Mouse (Mus musculus) lung, embryonic 14.5 days (tissue): ENCODE results near the gene Cxcl17. TPM values are rescaled to one million over a fixed set of nuclear protein-coding genes. Genes with fewer than 3 reads are reported as not detected.
A peak's percentile ranks its signal among the peaks of the same experiment; 100 is the strongest.

ENCODE experiments used
- ATAC-seq: fragments of 200-750 bp; cut with Nextera tagmentation; 2 replicates; pipeline ENCODE4 v1.8.0; 2017; ENCODE audit warnings: mild to moderate bottlenecking, moderate TSS enrichment, moderate library complexity; ENCODE audit not compliant: insufficient read depth
- DNase-seq: peaks from one replicate; pipeline ENCODE4 v3.0.0-alpha.2; 2015
- H3K27ac ChIP-seq: fragments of 300-500 bp; sonication (generic); 2 replicates; pipeline ENCODE4 v1.5.1; 2014; ENCODE audit warnings: low read depth, mild to moderate bottlenecking, moderate library complexity
- H3K27me3 ChIP-seq: fragments of 300-500 bp; sonication (generic); 2 replicates; pipeline ENCODE4 v1.6.1; 2014; ENCODE audit warnings: low read length, control low read depth; ENCODE audit not compliant: insufficient read depth
- H3K36me3 ChIP-seq: fragments of 300-500 bp; sonication (generic); 2 replicates; pipeline ENCODE4 v1.6.1; 2014; ENCODE audit warnings: control low read depth; ENCODE audit not compliant: insufficient read depth
- H3K4me1 ChIP-seq: fragments of 300-500 bp; sonication (generic); 2 replicates; pipeline ENCODE4 v1.6.1; 2014; ENCODE audit warnings: antibody characterized with exemption, control low read depth; ENCODE audit not compliant: insufficient read depth
- H3K4me2 ChIP-seq: fragments of 300-500 bp; sonication (generic); 2 replicates; pipeline ENCODE4 v1.6.1; 2014; ENCODE audit warnings: mild to moderate bottlenecking
- H3K4me3 ChIP-seq: fragments of 300-500 bp; sonication (generic); 2 replicates; pipeline ENCODE4 v1.5.1; 2014; ENCODE audit warnings: low read depth, low read length
- H3K9ac ChIP-seq: fragments of 300-500 bp; sonication (generic); 2 replicates; pipeline ENCODE4 v1.6.1; 2014
- H3K9me3 ChIP-seq: fragments of 300-500 bp; sonication (generic); 2 replicates; pipeline ENCODE4 v1.6.1; 2016; ENCODE audit warnings: low read depth, low read length, control low read depth
- CTCF ChIP-seq: IDR thresholded peaks from 2 replicates; pipeline ENCODE4 v1.5.1; 2016; ENCODE audit warnings: antibody characterized with exemption, low read depth
- WGBS: fragments of 180-500 bp; shearing (Covaris S2); extraction: QIAGEN DNeasy Blood & Tissue Kit; methylation state at CpG from one replicate; pipeline ENCODE4 v1.1.7; 2014; 5-methylcytosine and 5-hydroxymethylcytosine counted together
- polyA plus RNA-seq: library from polyadenylated mRNA; unstranded; fragments of >200 nt; fragmentation: Nextera tagmentation; extraction: Ambion mirVana; gene quantifications from 2 replicates; pipeline ENCODE4 v1.2.1, GENCODE M21; 2014

The Cxcl17 gene
- polyA plus RNA-seq, 1 experiment from 2014 or later, result not detected

DNA sequence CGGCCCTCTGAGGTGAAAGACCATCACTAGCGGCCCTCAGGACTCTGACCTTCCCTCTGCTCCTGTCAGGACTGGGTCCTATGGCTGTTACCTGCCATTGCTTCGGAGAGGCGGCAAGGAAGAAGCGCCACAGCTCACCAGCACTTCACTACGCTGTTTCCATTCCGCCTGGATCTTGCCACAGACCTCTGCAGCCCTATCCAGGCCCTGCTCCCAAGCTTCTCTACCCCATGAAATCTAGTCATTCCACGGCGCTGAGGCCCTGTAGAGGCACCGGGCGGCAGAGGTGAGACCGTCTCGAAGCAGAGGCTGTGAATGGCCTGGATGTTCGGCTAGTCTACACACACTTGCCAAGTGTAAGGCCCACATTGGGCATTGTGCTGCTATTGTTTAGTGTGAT, 16.1 kb downstream of the Cxcl17 start:
- Histone ChIP-seq H3K4me1 (peaks cover 13% of the 10 kb centered on the region), H3K27ac (no peak overlapping the region), H3K9ac (no peak overlapping the region), H3K4me2 (peak overlapping the region; percentile 79), H3K27me3 (no peaks in the 10 kb centered on the region), H3K9me3 (no peaks in the 10 kb centered on the region), H3K4me3 (no peak overlapping the region), H3K36me3 (no peaks in the 10 kb centered on the region)
- no peak for ATAC-seq
- no peak for TF ChIP-seq CTCF
- WGBS, result 90% methylated on average over 14 of the region's 14 CpGs
- no peak for DNase-seq

DNA sequence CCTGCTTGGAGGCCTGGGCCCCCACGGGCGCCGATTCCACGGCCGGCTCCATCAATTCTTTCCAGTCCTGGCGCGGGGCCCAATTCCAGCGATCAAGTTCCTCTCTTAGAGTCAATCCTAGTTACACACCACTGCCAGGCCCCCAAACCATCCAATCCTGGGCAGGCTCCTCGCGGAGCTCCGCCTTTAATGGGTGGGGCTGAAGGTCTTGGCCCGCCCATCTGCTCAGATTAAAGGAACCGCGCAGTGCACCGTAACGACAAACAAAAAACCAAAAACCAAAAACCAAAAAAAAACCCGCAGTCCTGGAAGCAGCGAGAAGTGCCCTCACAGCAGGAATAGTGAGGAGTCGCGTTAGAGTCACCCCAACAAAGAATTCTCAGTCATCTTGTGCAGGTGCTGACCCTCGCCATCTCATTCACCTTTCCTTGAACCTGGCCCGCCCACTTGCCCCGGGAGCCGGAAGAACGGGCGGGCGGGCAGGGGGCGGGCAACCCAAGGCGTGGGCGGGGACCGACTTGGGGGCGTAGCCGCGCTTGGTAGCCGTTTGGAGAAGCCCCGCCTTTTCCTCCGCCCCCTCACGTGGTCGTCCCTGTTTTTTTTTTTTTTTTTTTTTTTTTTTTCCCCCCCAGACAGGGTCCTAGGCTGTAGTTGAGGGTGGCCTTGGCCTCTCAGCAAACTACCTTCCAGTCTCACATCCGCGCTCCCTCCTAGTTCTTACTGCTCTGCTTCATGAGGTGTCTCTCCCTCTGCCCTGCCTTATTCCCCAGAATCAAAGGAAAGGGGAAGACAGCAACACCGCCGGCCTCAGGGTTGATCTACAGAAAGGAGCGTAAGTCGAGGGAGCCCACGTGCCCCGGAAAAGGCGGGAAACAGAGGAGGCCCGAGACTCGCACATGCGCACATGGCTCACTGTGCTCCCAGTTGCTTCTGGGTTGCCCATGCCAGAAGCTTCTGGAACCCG, 16.8 kb downstream of the Cxcl17 start:
- Histone ChIP-seq H3K4me1 (peaks cover 13% of the 10 kb centered on the region), H3K4me2 (peak overlapping the region; percentile 79), H3K4me3 (peak overlapping the region; percentile 70), H3K9ac (peak overlapping the region; percentile 65), H3K36me3 (no peaks in the 10 kb centered on the region), H3K9me3 (no peaks in the 10 kb centered on the region), H3K27me3 (no peaks in the 10 kb centered on the region), H3K27ac (peak overlapping the region; percentile 2; the same call in 1 of the 2 replicates)
- WGBS, result 7% methylated on average over 52 of the region's 52 CpGs
- peak; percentile 98 for DNase-seq
- peak; percentile 97 for ATAC-seq
- no peak for TF ChIP-seq CTCF

DNA sequence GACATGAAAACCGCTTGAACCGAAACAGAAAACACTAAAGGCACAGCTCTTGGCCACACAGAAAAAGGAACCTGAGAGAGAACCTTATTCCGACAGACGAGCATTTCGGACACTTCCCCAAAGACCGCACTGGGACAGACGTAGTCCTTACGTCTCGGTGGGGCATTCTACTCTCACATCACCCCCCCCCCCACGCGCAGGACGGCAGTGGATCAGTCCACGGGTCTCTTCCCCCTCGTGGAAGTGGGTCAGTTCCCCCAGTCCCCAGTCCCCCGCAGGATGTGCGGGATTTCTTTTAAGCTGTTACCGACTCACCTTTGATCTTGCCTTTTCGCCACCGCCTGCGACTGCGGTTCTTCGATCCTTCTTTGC, 17.5 kb downstream of the Cxcl17 start:
- WGBS, result under 1% methylated on average over 22 of the region's 22 CpGs
- Histone ChIP-seq H3K27ac (no peak overlapping the region), H3K36me3 (no peaks in the 10 kb centered on the region), H3K27me3 (no peaks in the 10 kb centered on the region), H3K9ac (peak overlapping the region; percentile 65), H3K4me3 (peak overlapping the region; percentile 70), H3K9me3 (no peaks in the 10 kb centered on the region), H3K4me1 (peaks cover 20% of the 10 kb centered on the region), H3K4me2 (peak overlapping the region; percentile 79)
- no peak for TF ChIP-seq CTCF
- peak; percentile 42 for DNase-seq
- peak; percentile 42; the same call in 1 of the 2 replicates for ATAC-seq

DNA sequence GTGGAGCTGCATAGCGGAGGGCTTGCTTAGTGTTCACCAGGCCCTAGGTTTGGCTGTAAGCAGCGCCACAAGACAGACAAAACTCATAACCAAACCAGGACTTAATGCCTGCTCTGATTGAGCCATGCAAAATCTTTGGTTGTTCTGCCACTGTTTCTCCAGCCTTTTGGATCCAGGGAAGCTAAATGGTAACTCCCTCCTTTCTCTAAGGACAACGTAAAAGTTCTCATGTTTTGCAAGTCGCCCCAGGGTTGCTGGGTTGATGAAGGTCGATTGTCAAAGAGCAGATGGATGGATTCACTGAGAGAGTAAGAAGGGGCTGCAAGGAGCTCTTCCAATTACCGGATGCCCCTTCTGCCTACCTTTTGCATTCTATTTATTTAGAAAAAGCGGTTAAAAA, 17.9 kb downstream of the Cxcl17 start:
- TF ChIP-seq CTCF, result no peak
- peak overlapping the region; percentile 79 for H3K4me2 ChIP-seq
- H3K9me3 ChIP-seq, result no peaks in the 10 kb centered on the region
- 12% methylated on average over 7 of the region's 7 CpGs for WGBS
- H3K27me3 ChIP-seq, result no peaks in the 10 kb centered on the region
- H3K9ac ChIP-seq, result peak overlapping the region; percentile 65
- peak overlapping the region; percentile 70 for H3K4me3 ChIP-seq
- H3K36me3 ChIP-seq, result no peaks in the 10 kb centered on the region
- ATAC-seq (no peak), DNase-seq (no peak)
- peaks cover 23% of the 10 kb centered on the region for H3K4me1 ChIP-seq
- no peak overlapping the region for H3K27ac ChIP-seq

DNA sequence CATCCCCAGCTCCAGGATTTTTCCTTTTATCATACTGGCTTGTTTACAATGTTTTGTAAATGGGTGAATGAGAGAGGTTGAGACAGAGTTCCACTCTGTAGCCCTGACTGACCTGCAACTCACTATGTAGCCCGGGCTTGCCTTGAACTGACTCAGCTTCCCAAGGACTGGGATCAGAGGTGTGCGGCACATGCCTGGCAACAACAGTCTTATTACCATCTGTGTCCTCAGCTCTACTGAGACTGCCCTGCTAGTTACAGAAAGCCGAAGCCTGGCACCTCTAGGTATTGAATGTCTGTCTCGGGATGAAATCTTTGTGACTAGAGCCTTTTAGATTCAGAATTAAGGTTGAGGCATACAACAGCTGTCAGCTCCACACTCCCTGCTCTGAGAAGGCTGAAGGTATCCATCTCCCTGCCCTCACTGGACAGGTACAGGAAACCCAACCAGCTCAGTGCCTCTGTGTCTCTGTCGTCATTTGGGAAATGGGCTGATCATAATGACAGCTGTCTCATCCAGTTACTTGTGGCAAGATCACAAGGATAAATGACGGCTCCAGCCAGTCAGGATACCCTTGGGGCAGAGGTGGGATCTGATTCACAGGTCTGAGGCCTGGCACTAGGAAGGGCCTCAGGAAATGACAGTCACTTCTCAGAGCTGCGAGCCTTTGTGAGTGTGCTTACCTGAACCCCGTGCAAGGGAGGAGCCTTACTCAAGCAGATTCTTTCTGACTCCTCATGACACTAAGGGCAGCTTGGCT, 19.1 kb downstream of the Cxcl17 start:
- TF ChIP-seq CTCF, result no peak
- Histone ChIP-seq H3K27ac (no peak overlapping the region), H3K4me1 (peaks cover 23% of the 10 kb centered on the region), H3K9me3 (no peaks in the 10 kb centered on the region), H3K9ac (no peak overlapping the region), H3K36me3 (0 out of 2 replicates have a peak, but pooled peaks cover 3% of the 10 kb centered on the region), H3K4me3 (no peak overlapping the region; the same call in 1 of the 2 replicates), H3K4me2 (peak overlapping the region; percentile 79; the same call in 1 of the 2 replicates), H3K27me3 (no peaks in the 10 kb centered on the region)
- no peak for DNase-seq
- WGBS, result 79% methylated on average over 8 of the region's 8 CpGs
- no peak for ATAC-seq

DNA sequence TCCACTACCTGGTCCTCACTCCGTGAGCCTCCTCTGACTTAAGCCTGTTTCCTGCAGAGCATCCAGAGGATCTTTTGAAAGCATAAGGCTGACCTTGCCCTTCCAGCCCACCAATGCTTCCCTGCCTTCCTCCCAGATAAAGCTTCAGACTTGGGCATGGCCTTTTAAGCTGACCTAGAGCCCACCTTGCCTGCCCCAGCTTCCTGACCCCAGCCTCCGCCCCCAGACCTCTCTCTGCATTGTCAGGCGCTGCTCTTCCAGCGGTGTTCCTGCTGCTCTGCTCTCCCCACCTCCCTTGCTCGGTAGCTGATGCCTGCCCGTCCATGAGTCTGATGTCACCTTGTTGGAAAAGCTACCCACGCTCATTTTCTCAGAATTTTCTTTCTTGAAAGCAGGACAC, 19.8 kb downstream of the Cxcl17 start:
- 54% methylated on average over 7 of the region's 7 CpGs for WGBS
- H3K9me3 ChIP-seq, result no peaks in the 10 kb centered on the region
- H3K27me3 ChIP-seq, result no peaks in the 10 kb centered on the region
- ATAC-seq (no peak), DNase-seq (no peak)
- H3K4me3 ChIP-seq, result no peak overlapping the region
- H3K4me2 ChIP-seq, result no peak overlapping the region
- no peak overlapping the region for H3K27ac ChIP-seq
- peaks cover 23% of the 10 kb centered on the region for H3K4me1 ChIP-seq
- no peak overlapping the region; the same call in 1 of the 2 replicates for H3K9ac ChIP-seq
- peaks cover 10% of the 10 kb centered on the region for H3K36me3 ChIP-seq
- no peak for TF ChIP-seq CTCF

DNA sequence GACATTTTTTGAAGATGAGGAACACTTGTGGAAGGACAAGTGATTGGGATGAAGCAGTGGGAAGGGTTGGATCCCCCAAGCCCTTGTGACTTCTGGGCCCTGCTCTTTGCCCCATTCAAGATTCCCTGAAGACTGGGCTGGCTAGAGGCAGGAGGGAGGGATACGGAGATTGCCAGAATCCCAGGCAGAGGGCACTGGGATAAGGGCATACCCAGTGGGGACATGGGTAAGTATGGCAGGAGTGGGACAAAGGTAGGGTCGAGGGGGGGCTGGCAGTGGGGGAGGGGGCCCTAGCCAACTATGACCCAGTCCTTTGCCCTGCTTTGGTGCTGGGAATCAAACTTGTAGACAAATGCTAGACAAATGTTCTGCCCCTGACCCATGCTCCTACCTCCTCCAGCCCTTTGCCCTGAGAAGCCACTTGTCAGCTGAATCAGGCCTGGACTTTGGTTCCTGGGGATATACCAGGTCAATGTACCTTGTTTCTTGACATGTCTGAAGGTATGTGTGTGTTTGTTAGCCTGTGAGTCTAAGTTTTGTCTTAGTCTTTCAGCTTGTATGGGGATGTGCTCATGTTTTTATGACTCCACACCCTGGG, 20.7 kb downstream of the Cxcl17 start:
- Histone ChIP-seq H3K9ac (no peak overlapping the region), H3K4me3 (no peak overlapping the region), H3K4me2 (no peak overlapping the region), H3K27me3 (no peaks in the 10 kb centered on the region), H3K36me3 (peaks cover 17% of the 10 kb centered on the region), H3K9me3 (no peaks in the 10 kb centered on the region), H3K27ac (no peak overlapping the region), H3K4me1 (peaks cover 24% of the 10 kb centered on the region)
- 72% methylated on average over 2 of the region's 2 CpGs for WGBS
- TF ChIP-seq CTCF, result no peak
- ATAC-seq (no peak), DNase-seq (no peak)
